Mouse (Mus musculus) Muller cell, postnatal 12 days (primary cell): Measurements from ENCODE around the gene Gm4559.
"Not testable (repeated sequence)": the region's sequence is repeated elsewhere in the genome, so short reads cannot be mapped to it uniquely, and the experiment has no call there.

Experiments
- DNase-seq: peaks from one replicate; pipeline ENCODE4 v3.0.0-alpha.2; 2015; ENCODE audit errors: inconsistent ontology term

The Gm4559 gene

DNA sequence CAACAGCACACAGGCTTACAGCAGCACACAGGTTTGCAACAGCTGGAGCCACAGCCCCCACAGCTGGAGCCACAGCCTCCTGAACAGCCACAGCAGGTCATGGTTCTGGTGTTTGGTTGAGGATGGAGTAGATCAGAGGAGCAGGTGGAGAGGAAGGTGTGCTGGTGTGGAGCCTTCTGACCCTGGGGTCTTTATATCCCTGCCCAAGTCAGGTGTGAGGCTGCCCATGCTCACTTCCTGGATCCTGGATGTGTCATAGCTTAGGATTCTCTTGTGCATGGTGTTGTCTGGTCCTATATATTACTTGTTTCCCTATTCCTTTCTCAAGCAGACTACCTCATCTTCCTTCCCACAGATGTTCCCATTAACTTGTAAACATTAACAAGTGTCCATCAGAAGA lies at the start of gene Gm4559:
TSS of gene Gm4559 (minus strand) at position 101 of the 400 bp plus-strand sequence.
- not testable (repeated sequence) for DNase-seq

DNA sequence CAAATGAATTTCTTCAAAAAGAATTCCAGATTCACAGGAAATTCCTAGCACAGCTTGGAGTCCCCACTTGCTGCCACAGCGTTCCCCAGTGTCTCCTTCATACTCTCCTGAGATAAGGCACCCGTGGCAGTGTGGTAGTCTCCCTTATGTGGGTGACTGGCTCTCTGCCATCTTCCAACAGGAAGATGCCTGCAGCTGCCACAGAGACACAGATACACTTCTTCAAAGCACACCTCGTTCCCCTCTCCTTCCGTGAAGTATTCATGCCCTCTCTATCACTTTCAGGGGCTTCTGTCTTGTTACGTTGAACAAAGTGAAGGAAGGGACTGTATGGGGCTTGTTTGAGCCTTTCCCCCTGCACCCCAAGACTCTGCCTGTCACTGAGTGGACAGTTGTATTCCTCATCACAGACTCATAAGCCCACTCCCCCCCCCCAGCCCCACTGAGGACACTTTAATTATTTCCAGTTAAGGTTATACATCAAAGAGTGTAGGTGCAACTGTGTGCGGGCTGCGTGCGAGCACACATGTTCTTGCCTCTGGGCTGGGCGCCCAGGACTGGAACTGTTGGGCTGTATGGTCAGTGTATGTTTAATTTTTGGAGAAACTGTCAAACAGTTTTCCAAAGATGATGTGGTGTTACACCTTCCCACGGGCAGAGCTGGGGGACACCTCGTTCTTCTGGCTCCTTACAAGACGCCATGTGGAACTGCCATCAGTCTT lies 49.4 kb upstream of the Gm4559 start:
- no peak for DNase-seq

DNA sequence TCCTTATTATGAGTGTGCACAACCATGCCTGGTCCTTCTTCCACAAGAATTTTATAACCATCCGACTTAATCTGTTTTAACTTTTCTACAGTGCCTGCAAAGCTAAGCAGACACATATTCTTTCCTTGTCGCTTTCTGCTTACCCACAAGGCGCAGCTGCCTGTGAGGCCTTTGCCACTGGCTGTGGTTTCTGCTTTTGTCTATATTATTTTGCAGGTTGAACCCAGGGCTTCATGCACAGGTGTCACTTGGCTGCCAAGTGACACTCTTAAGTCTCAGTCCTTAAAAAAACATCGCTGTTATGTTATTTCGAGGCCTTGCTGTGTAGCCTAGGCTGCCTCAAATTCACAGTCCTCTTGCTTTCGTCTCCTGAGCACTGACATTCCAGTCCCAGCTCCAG lies 48.5 kb upstream of the Gm4559 start:
- DNase-seq, result no peak

DNA sequence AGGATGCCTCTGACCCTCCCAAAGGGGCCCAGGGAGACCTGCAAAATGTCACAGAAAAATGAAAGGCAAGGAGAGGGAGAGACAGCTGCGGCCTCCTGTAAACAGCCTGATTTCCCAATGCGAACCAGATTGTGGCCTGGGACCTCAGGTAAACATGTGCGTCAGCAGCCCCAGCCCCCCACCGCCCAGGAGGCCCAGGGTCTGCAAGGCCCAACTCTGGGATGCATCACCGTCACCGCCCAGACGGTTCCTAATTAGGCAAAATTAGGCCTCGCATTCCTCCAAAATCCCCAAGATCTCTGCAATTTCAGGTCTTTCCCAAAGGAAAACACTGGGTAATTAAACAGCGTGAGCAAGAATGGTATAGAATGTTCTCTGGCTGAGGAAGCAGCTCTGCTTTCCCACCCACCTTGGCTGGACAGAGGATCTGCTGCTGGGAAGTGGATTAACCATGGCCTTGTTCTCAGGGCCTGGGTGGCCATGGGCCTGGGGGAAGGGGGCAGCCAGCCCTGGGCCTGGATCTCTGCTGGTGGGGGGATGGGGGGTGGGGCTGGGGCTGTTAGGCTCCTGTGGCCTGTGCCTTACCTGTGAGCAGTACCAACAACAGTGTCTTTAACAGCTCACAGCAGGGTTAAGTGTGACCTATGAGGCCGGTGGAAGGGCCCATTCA lies 47.6 kb upstream of the Gm4559 start:
- DNase-seq, result not testable (repeated sequence)

DNA sequence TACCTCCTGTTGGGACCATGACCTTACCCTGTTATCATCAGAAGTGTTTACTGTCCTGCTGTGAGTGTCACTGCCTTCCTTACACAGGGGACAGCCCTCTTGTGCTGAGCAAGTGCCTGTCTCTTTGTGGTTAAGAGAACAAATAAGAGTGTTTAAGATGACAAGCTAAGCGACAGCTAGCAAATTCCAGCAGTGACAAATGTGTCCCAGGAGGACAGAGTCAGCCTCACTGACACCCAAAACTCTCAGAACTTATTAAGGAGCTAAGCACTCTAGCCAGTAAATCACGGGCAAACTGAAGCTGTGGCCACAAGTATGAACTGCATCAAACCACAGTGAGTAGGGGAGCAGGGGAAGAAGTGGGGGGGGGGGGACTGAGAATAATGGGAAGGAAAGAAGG lies 46.7 kb upstream of the Gm4559 start:
- no peak for DNase-seq

DNA sequence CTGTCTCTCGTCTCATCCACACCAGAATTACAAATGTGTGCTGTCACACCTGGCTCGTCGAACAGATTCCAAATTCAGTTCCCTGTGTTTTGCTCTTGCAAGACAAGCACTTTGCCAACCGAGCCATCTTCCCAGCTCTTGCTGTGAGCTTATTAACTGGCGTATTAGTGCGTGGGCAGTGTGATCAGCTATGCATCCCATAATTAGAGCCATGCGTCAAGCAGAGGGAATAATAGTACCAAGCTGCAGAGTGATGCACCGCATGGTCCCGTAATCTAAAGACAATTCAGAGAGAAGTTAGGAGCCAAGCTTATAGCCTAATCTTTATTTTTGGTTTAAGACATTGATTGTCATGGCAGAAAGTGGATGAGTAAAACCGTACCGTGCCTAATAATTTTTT lies 45.0 kb upstream of the Gm4559 start:
- no peak for DNase-seq

DNA sequence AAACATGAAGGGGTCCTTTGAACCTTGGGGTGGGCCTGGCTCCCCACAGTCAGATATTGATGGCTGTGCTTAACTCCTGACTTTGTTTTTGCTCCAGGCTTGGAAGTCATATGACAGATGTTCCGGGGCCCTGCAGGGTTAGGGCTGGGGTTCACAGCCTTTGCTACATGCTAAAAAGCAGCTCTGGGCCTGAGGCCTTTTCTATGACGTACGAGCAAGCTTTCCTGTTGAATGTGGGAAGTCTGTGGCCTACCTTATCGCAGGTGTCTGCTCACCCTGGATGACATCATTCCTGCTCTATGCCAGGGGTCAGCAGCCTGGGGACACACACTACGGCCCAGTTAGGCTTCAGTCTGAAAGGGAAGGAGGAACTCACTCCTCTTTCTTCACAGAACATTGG lies 43.1 kb upstream of the Gm4559 start:
- no peak for DNase-seq

DNA sequence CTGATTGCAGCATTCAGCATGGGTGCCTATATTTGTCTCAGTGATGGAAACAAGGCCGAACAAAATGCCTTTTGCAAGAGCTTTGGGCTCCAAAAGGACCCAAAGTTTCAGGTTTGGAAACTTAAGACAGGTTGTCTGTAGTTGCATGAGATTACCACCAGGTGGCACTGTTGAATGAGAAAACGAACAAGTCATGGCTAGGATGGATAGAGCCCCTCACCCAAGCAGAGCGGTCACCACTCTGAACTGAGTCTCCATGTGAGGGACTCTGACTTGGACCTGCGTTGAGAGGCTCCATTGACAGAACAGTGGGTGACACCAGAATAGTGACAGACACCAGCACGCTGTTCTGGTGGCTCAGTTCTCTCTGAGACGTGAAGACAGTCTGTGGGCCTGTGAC lies 42.4 kb upstream of the Gm4559 start:
- DNase-seq, result no peak

DNA sequence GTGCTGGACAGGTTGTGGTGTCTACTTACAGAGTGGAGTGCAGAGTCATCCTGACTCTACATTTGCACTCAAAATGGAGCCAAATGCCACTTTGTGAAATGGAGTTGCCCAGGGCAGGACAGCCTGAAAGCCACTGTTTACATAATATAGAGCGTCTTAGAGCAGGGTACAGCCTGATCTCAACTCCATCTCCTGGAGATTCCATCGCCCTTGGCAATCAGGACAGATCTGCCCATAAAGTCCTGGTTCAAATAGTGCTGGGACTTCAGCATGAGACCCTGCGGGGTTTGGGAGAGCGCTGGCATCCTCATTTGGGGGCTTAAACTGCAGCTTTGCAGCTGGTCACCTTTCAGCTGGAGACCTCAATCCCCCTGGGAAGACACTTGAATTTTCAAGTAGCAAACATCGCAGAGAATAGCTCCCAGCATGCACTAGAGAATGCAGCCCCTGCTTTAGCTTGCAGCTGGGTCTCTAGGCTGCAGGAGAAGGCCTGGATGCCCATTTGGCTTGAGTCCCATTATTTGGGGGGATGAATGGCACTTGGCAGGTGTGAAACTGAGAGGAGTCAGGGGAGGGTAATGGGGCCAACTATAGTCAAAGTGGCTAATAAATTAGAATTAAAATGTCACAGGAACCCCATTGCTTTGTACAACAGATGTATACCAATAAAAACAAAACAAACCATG lies 40.6 kb upstream of the Gm4559 start:
- DNase-seq, result no peak

DNA sequence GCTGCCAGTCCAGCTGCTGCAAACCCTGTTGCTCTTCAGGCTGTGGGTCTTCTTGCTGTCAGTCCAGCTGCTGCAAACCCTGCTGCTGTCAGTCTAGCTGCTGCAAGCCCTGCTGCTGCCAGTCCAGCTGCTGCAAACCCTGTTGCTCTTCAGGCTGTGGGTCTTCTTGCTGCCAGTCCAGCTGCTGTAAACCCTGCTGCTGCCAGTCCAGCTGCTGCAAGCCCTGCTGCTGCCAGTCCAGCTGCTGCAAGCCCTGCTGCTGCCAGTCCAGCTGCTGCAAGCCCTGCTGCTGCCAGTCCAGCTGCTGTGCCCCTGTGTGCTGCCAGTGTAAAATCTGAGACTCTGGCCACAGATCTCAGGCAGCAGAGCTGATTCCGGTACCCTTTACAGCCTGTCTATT lies 29.8 kb upstream of the Gm4559 start:
- DNase-seq, result not testable (repeated sequence)

DNA sequence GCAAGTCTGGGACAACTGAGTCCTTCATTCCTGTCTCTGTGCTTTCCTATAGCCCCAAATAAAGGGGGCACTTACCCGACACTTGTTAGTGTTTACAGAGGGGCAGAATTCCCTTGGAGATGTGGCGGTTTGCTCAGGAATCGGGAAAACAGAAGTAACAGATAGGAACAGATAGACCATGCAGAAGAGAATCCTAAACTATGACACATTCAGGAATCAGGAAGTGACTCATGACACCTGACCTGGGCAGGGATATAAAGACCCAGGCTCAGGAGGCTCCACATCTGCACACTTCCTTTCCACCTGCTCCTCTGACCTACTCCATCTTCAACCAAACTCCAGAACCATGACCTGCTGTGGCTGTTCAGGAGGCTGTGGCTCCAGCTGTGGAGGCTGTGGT lies 29.1 kb upstream of the Gm4559 start, which contains the start of gene Krtap5-4:
TSS of gene Krtap5-4 (plus strand) at position 301 of the 400 bp plus-strand sequence.
- DNase-seq, result no peak

DNA sequence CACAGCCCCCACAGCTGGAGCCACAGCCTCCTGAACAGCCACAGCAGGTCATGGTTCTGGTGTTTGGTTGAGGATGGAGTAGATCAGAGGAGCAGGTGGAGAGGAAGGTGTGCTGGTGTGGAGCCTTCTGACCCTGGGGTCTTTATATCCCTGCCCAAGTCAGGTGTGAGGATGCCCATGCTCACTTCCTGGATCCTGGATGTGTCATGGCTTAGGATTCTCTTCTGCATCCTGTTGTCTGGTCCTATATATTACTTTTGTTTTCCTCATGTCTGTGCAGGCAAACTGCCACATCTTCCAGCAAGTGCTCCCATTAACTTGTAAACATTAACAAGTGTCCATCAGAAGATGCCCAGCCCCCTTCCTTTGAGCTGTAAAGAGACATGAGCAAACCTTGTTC lies 22.9 kb upstream of the Gm4559 start, which contains the start of gene Krtap5-1:
TSS of gene Krtap5-1 (minus strand) at position 101 of the 400 bp plus-strand sequence.
- DNase-seq, result not testable (repeated sequence)

DNA sequence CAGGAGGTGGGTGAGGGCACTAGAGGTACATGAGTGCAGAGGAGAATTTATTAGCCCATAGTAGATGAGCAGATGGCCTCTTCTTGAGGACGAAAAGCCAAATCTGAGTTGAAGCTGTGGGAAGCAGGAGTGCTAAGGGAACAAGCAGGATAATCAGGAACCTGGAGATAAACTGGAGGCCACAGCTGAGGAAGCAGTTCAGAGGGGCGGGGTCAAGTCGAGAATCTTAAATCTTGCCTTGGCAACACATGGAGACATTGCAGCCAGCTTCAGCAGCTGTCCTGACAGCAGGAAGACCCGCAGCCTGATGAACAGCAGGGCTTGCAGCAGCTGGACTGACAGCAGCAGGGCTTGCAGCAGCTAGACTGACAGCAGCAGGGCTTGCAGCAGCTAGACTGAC lies 21.9 kb upstream of the Gm4559 start:
- DNase-seq, result not testable (repeated sequence)

DNA sequence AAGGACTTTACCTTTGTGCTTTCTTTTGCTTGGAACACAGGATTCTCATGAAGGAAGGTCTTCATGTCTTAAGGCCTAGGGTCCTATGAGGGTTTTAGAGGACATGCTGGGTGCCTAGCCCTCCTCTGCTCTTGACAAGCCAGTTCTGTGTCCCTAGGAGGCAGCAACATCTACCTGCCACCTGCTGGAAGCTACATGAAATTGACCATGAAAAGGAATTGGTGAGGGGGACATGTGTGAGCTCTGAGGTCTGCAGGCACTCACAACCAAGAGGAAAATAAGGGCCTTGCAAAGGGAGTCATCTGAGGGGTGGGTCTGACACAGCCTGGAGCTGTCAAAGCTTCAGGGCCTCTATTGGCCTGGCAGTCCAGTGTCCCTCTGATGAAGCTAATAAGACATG lies 21.3 kb upstream of the Gm4559 start:
- DNase-seq, result no peak

DNA sequence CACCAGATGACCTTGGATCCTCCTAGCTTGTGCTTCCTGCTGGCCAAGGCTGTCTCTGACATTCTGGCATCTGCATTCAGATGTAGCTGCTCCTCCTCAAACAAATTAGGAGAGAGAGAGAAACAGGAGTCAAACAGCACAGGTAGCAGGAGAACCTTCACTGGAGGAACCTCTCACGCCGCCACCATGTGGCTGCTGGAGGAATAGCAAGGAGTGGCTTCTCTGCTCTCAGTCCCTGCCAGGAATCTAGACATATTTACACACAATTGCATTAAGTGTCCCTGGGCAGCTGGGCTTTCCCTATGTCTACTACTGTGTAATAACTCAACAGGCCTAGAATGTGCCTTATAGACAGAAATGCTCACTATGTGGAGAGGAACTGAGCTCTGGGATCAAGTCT lies 19.7 kb upstream of the Gm4559 start:
- peak; percentile 15 for DNase-seq

DNA sequence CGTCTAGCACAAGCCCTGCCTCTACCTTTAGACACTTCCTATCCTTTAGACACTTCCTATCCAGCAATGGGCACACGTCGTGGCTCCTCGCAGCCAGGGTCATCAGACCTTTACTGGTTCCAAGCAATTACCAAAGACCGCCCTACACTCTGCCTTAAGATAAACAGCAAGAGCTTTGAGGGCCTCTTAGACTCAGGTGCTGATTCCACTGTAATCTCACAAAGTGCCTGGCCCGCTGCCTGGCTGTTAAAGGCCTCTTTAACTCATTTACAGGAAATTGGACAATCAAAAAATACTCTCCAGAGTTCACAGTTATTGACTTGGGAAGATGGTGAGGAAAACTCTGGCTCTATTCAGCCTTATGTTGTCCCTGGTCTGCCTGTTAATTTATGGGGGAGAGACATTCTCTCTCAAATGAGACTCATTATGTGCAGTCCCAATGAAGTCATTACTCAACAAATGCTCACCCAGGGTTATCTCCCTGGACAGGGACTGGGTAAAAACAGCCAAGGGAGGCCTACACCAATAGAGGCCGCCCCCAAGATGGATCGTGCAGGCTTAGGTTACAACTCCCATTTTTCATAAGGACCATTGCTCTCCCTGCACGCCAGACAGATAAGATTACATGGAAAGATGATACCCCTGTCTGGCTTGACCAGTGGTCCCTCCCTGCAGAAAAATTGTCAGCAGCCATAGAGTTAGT lies 11.9 kb upstream of the Gm4559 start:
- DNase-seq, result not testable (repeated sequence)

DNA sequence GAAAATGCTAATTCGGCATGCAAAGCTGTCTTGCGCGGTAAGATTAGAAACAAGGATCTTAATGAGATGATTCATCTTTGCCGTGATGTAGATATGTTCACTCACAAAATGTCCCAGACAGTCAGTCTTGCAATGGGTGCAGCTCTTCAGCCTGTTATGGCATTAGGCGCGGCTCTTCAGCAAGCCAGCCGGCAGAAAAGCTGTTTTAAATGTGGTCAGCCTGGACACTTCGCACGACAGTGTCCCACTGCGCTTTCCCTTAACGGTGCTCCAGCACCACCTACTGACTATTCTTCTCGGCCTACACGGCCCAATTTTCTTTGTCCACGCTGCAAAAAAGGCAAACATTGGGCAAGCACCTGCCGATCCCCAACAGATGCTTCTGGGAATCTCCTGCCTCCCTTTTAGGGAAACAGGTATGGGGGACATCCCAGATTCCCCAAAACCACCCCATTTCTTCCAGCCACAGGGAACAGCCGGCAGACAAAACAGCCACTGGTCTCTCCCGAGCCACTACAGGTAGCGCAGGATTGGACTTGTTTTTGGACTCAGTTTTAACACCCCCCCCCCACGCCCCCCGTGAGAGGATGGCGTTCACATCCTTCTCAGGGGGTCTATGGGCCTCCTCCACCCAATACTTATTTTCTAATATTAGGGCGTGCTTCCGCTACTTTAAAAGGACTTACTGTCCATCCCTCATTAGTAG lies 11.1 kb upstream of the Gm4559 start:
- DNase-seq, result no peak

DNA sequence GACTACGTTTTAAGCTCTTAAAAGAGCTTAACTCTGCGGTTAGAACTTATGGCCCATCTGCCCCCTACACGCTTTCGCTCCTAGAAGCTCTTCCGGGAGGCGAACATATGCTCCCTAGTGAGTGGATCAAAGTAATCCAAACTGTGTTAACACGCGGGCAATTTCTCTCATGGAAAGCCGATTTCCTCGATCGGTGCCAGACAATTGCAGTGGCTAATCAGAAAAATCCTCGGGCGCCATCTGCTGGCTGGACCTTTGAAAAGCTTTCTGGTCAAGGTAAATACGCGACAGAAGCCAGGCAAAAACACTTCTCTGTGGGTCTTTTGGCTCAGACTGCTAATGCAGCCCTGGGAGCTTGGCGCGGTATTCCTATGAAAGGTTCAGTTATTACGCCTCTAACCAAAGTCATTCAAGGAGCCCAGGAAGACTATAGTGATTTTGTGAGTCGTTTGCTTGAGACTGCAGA lies 10.5 kb upstream of the Gm4559 start:
- DNase-seq, result peak; percentile 90

DNA sequence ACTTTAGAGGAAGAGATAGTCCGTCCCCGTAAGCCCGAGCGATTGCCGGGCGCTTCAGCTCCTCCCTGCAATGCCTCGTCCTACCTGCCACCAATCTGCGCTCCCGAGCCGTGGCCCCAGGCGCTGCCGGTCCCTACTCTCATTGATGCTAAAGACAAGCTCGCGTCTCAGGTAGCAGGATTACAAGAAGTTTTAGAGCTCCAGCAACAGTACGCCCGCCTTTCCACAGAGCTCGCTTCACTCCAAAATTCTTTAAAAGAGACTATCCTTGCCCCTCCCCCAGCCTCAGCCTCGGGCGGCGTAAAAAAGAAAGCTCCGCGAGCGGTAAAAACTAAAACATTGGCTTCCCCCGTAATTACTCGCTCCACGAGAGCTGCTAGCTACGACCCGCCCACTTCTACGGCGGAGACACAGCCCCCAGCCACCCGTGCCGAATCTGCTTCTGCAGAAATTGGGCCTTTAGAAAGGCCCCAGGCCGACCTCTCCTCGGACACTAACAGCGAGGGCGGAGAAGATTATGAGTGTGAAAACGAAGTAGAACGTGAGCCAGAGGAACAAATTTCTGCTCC lies 9.9 kb upstream of the Gm4559 start:
- DNase-seq, result peak; percentile 75

DNA sequence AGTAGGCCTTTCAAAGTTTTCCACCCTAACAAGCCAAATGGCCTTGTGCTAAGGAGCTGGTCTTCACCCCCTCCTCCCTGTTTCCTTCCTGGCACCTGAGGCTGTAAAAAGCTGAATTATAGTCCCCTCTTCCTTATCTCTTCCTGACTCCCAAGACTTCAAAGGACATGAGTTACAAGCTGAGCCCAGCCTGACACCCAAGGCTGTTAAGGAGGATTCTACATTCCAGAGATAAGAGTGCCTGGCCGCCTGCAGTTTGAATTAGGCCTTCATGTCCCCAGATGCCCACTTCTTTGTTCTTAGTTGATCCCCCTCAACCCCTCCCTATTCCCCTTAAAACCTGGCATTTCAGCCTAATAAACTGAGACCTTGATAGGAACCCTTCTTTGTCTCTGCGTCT lies 8.7 kb upstream of the Gm4559 start:
- not testable (repeated sequence) for DNase-seq

DNA sequence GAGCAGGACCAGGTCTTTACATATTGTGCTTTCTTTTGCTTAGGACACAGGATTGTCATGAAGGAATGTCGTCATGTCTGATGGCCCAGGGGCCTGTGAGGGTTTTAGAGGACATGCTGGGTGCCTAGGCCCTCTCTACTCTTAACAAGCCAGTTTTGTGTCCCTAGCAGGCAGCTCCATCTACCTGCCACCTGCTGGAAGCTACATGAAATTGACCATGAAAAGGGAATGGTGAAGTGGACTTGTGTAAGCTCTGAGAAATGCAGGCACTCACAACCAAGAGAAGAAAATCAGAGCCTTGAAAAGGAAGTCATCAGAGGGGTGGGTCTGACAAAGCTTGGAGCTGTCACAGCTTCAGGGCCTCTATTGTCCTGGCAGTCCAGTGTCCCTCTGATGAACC lies 5.1 kb upstream of the Gm4559 start:
- DNase-seq, result not testable (repeated sequence)
